Mouse (Mus musculus) brain, embryonic 14.5 days (tissue): ENCODE measurements around the gene Mrps6. TPM values are rescaled to one million over a fixed set of nuclear protein-coding genes. Genes with fewer than 3 reads are reported as not detected.
A peak's percentile ranks its signal among the peaks of the same experiment; 100 is the strongest.

Experiments used
- DNase-seq: peaks from one replicate; pipeline ENCODE4 v3.0.0-alpha.2; 2011; ENCODE audit warnings: low read depth
- CTCF ChIP-seq: fragments of 200-500 bp; IDR thresholded peaks from 2 replicates; pipeline ENCODE4 v1.5.1; 2012; ENCODE audit warnings: inconsistent platforms, mild to moderate bottlenecking, moderate library complexity, borderline replicate concordance; ENCODE audit not compliant: insufficient read depth, insufficient read length; ENCODE audit errors: extremely low read depth
- POLR2A ChIP-seq: fragments of 200-500 bp; IDR thresholded peaks from 2 replicates; pipeline ENCODE4 v1.6.1; 2012; ENCODE audit warnings: mild to moderate bottlenecking, inconsistent platforms, borderline replicate concordance; ENCODE audit not compliant: poor library complexity, insufficient read depth, insufficient read length, severe bottlenecking; ENCODE audit errors: extremely low read depth
- polyA plus RNA-seq: library from polyadenylated mRNA; depleted of rRNA; stranded (reverse); fragments of >200 nt; gene quantifications from 2 replicates; pipeline ENCODE4 v1.2.3, GENCODE M21; 2012

Gene Mrps6
- polyA plus RNA-seq, 1 experiment, result 96.8 TPM

- no peak for DNase-seq
- no peak for TF ChIP-seq CTCF
- TF ChIP-seq POLR2A, result no peak
Measured at GRCm38 (mm10) chr16:92104951-92105350, 46.9 kb downstream of the Mrps6 start.

DNA sequence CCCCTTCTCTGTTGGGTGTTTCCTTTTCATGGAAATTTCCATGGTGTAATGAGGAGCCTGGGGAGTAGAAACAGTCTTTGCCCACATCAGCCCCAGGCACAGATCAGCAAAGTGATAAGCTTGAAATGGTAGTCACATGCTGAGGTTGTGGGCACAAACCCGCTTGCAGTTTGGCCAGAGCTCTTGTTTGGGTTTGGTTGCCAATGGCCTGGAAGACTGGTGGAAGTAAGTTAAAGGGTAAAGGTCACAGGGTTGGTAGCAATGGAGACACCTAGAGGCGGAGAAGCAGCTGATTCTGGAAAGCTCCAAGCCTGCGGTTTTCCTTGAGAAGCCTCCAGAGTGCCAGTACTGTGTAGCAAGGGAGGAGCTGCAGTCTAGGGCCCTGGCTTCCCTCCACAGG, 47.6 kb downstream of the Mrps6 start:
- TF ChIP-seq CTCF (no peak), POLR2A (no peak)
- DNase-seq, result no peak

GRCm38 (mm10) chr16:92107346-92107745, 49.3 kb downstream of the Mrps6 start:
- DNase-seq, result no peak
- TF ChIP-seq CTCF (no peak), POLR2A (no peak)

- peak; percentile 33 for DNase-seq
- TF ChIP-seq CTCF (no peak), POLR2A (no peak)
Measured at GRCm38 (mm10) chr16:92114706-92115241, 56.7 kb downstream of the Mrps6 start.

- peak; percentile 80 for DNase-seq
- TF ChIP-seq CTCF (no peak), POLR2A (no peak)
Measured at GRCm38 (mm10) chr16:92115611-92116421, 57.7 kb downstream of the Mrps6 start.

- DNase-seq, result peak; percentile 42
- no peak for TF ChIP-seq POLR2A
- TF ChIP-seq CTCF, result no peak
Measured at GRCm38 (mm10) chr16:92117337-92118209, 59.5 kb downstream of the Mrps6 start.

GRCm38 (mm10) chr16:92119013-92119515, 61.0 kb downstream of the Mrps6 start:
- no peak for TF ChIP-seq CTCF
- TF ChIP-seq POLR2A, result no peak
- DNase-seq, result no peak

GRCm38 (mm10) chr16:92120899-92121531, 62.9 kb downstream of the Mrps6 start:
- DNase-seq, result peak; percentile 62
- TF ChIP-seq POLR2A (no peak), CTCF (no peak)

DNA sequence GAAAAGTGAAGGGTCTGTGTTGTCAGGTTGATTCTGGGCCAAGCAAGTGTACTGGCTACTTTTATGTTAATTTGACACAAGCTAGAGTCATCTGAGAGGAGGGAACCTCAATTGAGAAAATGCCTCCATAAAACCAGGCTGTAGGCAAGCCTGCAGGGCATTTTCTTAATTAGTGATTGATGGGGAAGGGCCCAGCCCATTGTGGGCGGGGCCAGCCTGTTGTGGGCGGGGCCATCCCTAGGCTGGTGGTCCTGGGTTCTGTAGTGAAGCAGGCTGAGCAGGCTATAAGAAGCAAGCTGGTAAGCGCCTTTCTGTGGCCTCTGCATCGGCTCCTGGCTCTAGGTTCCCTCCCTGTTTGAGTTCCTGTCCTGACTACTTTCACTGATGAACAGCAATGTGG, 69.2 kb downstream of the Mrps6 start:
- DNase-seq, result no peak
- TF ChIP-seq CTCF (no peak), POLR2A (no peak)

DNA sequence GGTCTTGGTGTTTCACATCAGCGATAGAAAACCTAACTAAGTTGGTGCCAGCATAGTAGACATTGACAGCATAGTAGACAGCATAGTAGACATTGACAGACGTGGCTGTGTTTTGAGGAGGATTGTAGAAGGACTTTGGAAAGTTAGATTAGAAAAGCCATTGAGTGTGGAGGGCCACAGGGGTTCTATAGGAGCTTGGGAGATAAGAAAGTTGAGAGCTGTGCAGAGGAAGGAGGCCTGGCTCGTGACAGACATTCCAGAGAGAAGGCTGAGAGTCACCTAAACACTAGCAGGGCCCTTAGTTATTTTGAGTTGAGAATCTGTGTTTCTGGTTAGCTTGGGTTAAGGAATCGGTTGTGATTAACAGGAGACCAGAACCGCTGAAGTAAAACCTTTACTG, 69.6 kb downstream of the Mrps6 start:
- DNase-seq, result no peak
- TF ChIP-seq CTCF, result no peak
- TF ChIP-seq POLR2A, result no peak

GRCm38 (mm10) chr16:92129843-92130242, 71.8 kb downstream of the Mrps6 start:
- no peak for DNase-seq
- TF ChIP-seq POLR2A (no peak), CTCF (no peak)

GRCm38 (mm10) chr16:92132511-92132910, 74.4 kb downstream of the Mrps6 start:
- DNase-seq, result no peak
- TF ChIP-seq CTCF (no peak), POLR2A (no peak)
